In the genomic region with DNA sequence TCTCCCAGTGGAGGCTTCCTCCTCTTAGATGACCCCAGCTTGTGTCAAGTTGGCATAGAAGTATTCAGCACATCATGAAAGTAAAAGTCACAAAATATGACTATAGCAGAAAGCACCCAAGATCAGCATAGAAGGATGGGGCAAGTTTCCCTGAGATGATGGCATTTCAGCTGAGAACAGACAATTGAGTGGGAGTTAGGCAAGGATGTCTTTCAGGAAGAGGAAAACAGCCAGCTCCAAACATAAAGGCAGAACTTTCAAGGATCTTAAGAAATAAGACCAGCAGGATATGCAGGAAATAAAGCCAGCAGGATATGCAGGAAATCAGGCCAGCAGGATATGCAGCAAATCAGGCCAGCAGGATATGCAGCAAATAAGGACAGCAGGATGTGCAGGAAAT, we compare ENCODE assay signal across 13 mouse cellular contexts.
"Had no signal": no experiment of that assay in that cellular context is flagged by ENCODE, and none has a peak within 500 bp of the region (broad histone marks: within the 10 kb centered on the region; RNA-seq: fewer than 3 reads in every experiment).

No protein-coding gene starts in this region.

- H3K4me3 ChIP-seq: liver, embryonic 13.5 days; midbrain, embryonic 12.5 days; midbrain, embryonic 15.5 days; neural tube, embryonic 13.5 days had no signal

- DNase-seq: kidney, adult 2 months; kidney, postnatal 25 days; liver, embryonic 13.5 days; lung, embryonic 14.5 days; right cerebral cortex, postnatal 25 days; thymus, adult 2 months; thymus, postnatal 14 days; thymus, postnatal 4 days had no signal

- H3K27ac ChIP-seq: kidney, postnatal 0 days; liver, embryonic 13.5 days; macrophage; midbrain, embryonic 12.5 days; midbrain, embryonic 15.5 days; neural tube, embryonic 13.5 days had no signal
